Mouse (Mus musculus) adrenal gland, postnatal 36 days (tissue): Measurements from ENCODE around the gene Ceacam2. TPM values are rescaled to one million over a fixed set of nuclear protein-coding genes. Genes with fewer than 3 reads are reported as not detected.
"Not testable (repeated sequence)": the region's sequence is repeated elsewhere in the genome, so short reads cannot be mapped to it uniquely, and the experiment has no call there.

ENCODE experiments used
- DNase-seq, 2 experiments: peaks; one replicate each; pipeline ENCODE4 v3.0.0; 2021; ENCODE audit warnings: mixed read lengths in 1 of 2
- total RNA-seq, 2 experiments: library from RNA; stranded (reverse); gene quantifications; 2 replicates each; pipeline ENCODE4 v1.2.3; 2021

Ceacam2 gene
- total RNA-seq, 2 experiments from 2014 or later, result 1.4 to 2.4 TPM

- no peak for DNase-seq
Measured at GRCm38 (mm10) chr7:25483133-25483735, 56.4 kb downstream of the Ceacam2 start.

GRCm38 (mm10) chr7:25480791-25481190, 58.9 kb downstream of the Ceacam2 start:
- not testable (repeated sequence) for DNase-seq

GRCm38 (mm10) chr7:25479440-25479839, 60.2 kb downstream of the Ceacam2 start:
- peak; percentile 37 to 38 for DNase-seq

GRCm38 (mm10) chr7:25477752-25478093, 61.9 kb downstream of the Ceacam2 start:
- not testable (repeated sequence) for DNase-seq

- peak; percentile 74 to 81 for DNase-seq
Measured at GRCm38 (mm10) chr7:25477091-25477751, 62.4 kb downstream of the Ceacam2 start, which contains the start of gene Ceacam1. TSS of gene Ceacam1 (minus strand) at chr7:25477603.

- peak; percentile 49 to 58 for DNase-seq
Measured at GRCm38 (mm10) chr7:25471821-25472220, 67.8 kb downstream of the Ceacam2 start.

Other genes with a start within 250 kb of the Ceacam2 start
- 10 to 100 TPM; 32.7 to 34.0 TPM for gene Pafah1b3, start 241.9 kb downstream of the Ceacam2 start, total RNA-seq
- gene Prr19, start 238.4 kb downstream of the Ceacam2 start, total RNA-seq, result not detected
- gene Tmem145, start 233.8 kb downstream of the Ceacam2 start, total RNA-seq, result 1 to 10 TPM; 1.5 to 1.6 TPM
- 10 to 100 TPM; 43.7 to 51.3 TPM for gene Megf8, start 222.7 kb downstream of the Ceacam2 start, total RNA-seq
- not detected for gene Cnfn, start 170.1 kb downstream of the Ceacam2 start, total RNA-seq
- gene Lipe, start 141.1 kb downstream of the Ceacam2 start, total RNA-seq, result 100 to 1,000 TPM; 342 to 355 TPM
- gene Cxcl17, start 127.0 kb downstream of the Ceacam2 start, total RNA-seq, result not detected
- 10 to 100 TPM in 1 of 2 experiments, 1 to 10 TPM in 1; 9.6 to 19.9 TPM for gene Ceacam1, start 62.3 kb downstream of the Ceacam2 start, total RNA-seq
- gene Erich4, start 76.0 kb upstream of the Ceacam2 start, total RNA-seq, result not detected
- 10 to 100 TPM; 22.1 to 25.3 TPM for gene Dmac2, start 79.6 kb upstream of the Ceacam2 start, total RNA-seq
- 1 to 10 TPM; 1.8 to 2.0 TPM for gene B3gnt8, start 86.8 kb upstream of the Ceacam2 start, total RNA-seq
- 100 to 1,000 TPM; 176 to 245 TPM for gene Bckdha, start 119.1 kb upstream of the Ceacam2 start, total RNA-seq
- 10 to 100 TPM; 39.6 to 54.0 TPM for gene Exosc5, start 119.3 kb upstream of the Ceacam2 start, total RNA-seq
- not detected for gene Tmem91, start 135.3 kb upstream of the Ceacam2 start, total RNA-seq
- gene B9d2, start 140.9 kb upstream of the Ceacam2 start, total RNA-seq, result 10 to 100 TPM; 15.3 to 18.0 TPM
- 10 to 100 TPM; 35.5 to 48.9 TPM for gene Tgfb1, start 147.1 kb upstream of the Ceacam2 start, total RNA-seq
- gene Ccdc97, start 179.2 kb upstream of the Ceacam2 start, total RNA-seq, result 10 to 100 TPM; 45.9 to 49.0 TPM
- 100 to 1,000 TPM; 102 to 113 TPM for gene Hnrnpul1, start 214.9 kb upstream of the Ceacam2 start, total RNA-seq
- gene Axl, start 248.8 kb upstream of the Ceacam2 start, total RNA-seq, result 10 to 100 TPM; 50.7 to 63.4 TPM